Mouse (Mus musculus): ENCODE results near the gene Kcnj10.

DNA sequence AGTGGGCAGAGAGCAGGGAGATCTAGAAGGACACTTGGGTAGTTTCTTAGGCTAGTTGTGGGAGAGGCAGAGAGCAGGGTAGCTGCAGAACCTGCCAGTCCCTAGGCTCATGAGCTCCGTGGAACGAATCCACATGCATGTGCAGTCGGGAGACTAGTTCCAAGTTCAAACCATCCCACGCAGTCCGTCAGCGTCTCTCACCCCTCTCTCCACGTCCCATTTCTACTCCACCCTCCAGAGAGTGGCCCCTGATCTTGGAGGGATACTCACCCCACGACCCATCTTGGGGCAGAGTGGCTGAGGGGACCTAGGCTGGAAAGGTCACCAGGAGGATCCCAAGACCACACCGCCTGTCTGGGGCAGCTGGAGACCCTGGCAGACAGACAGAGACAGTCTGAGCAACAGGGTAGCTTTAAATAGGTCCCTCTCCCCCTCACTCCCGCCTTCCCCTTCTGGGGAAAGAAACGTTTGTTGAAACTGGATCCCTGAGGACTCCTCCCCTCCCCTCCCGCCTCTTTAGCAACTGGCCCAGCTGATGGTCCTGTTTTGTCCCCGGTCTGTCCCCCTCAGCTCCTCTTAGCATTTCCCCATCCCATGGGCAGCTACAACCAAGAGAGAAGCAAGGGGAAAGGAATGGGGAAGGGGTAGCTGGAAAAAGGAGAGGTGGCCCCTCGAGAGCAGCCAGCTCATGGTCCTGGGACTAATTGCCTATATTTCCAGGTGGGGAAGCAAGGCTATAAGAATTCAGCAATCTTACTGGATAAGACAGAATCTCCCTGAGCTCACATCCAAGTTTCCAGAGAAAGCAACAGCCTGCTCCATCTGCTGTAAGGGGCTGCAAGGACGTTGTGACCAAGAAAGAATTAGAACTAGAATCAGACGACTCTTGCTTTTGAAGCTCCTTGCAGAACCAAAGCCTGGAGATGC lies 43.1 kb upstream of the Kcnj10 start, which contains the start of gene Atp1a2:
- no peak for TF ChIP-seq CTCF (IDR thresholded peaks at IDR 0.05; ENCODE audit: borderline replicate concordance, insufficient read depth, low read length)
- no peak for TF ChIP-seq POLR2A (IDR thresholded peaks at IDR 0.05; ENCODE audit: low read depth, low read length)

Measured in embryonic fibroblast, embryonic 13.5 days (primary cell).